In genomic region chr13:17855492-17856138, GRCm38 (mm10) we compare ENCODE assay signal across 9 mouse cellular contexts. TPM values are rescaled to one million over a fixed set of nuclear protein-coding genes. Genes with fewer than 3 reads are reported as not detected.
A peak's percentile ranks its signal among the peaks of the same experiment; 100 is the strongest.
DNase-seq lines count a peak whose midpoint lies in the region; ATAC-seq and TF ChIP-seq lines count a peak whose summit lies in the region.
"Had no signal": no experiment of that assay in that cellular context is flagged by ENCODE, and none has a peak within 500 bp of the region (broad histone marks: within the 10 kb centered on the region; RNA-seq: fewer than 3 reads in every experiment).

No protein-coding gene starts in this region.

- no peaks in the 10 kb centered on the region for H3K9me3 ChIP-seq in forebrain, embryonic 11.5 days (ENCODE audit: control insufficient read depth, low read length)
- H3K9me3 ChIP-seq in forebrain, embryonic 10.5 days: no peaks in the 10 kb centered on the region
- H3K9me3 ChIP-seq in hindbrain, postnatal 0 days (ENCODE audit: low read length): no peaks in the 10 kb centered on the region

- no peak overlapping the region for H3K9ac ChIP-seq in forebrain, embryonic 11.5 days (ENCODE audit: low read length)
- H3K9ac ChIP-seq in hindbrain, postnatal 0 days (replicated peaks; ENCODE audit: low read length): no peak overlapping the region

- peak overlapping the region; percentile 24; the same call in 1 of the 2 replicates for H3K4me2 ChIP-seq in forebrain, embryonic 11.5 days (ENCODE audit: low read depth, low read length, severe bottlenecking)
- H3K4me2 ChIP-seq in hindbrain, postnatal 0 days (ENCODE audit: low read depth, low read length): peak overlapping the region; percentile 31

- H3K36me3 ChIP-seq in forebrain, embryonic 11.5 days (ENCODE audit: control insufficient read depth, insufficient read depth, low read length): no peaks in the 10 kb centered on the region
- H3K36me3 ChIP-seq in forebrain, embryonic 10.5 days (replicated peaks): no peaks in the 10 kb centered on the region
- H3K36me3 ChIP-seq in hindbrain, postnatal 0 days (ENCODE audit: insufficient read depth, low read length): no peaks in the 10 kb centered on the region

- no peak for DNase-seq in forebrain, embryonic 11.5 days (ENCODE audit: low spot score)
- DNase-seq in forebrain, embryonic 10.5 days (ENCODE audit: extremely low spot score, low spot score): no peak
- peak; percentile 42 for DNase-seq in embryo, embryonic 10 days (ENCODE audit: low spot score)
- peak; percentile 20 for DNase-seq in hindbrain, postnatal 0 days (ENCODE audit: low spot score)
- DNase-seq in neural tube, embryonic 10.5 days (ENCODE audit: extremely low spot score, low spot score): peak; percentile 37
- DNase-seq in cerebellum, postnatal 14 days: no peak
- DNase-seq in gastrocnemius, postnatal 25 days: no peak
- no peak for DNase-seq in lung, postnatal 25 days (ENCODE audit: low spot score)

- no peak for ATAC-seq in forebrain, embryonic 11.5 days (replicated peaks; ENCODE audit: low FRiP score)
- ATAC-seq in hindbrain, postnatal 0 days: peak; percentile 57; the same call in 1 of the 2 replicates
- ATAC-seq: inflammation-experienced regulatory T-cells, adult 6 months had no signal

- H3K4me3 ChIP-seq in forebrain, embryonic 11.5 days (ENCODE audit: low read depth, low read length): no peak overlapping the region
- H3K4me3 ChIP-seq in forebrain, embryonic 10.5 days: no peak overlapping the region
- H3K4me3 ChIP-seq in hindbrain, postnatal 0 days (ENCODE audit: low read length): no peak overlapping the region

- H3K27ac ChIP-seq in forebrain, embryonic 11.5 days (ENCODE audit: low read depth, low read length): no peak overlapping the region
- no peak overlapping the region for H3K27ac ChIP-seq in forebrain, embryonic 10.5 days
- no peak overlapping the region for H3K27ac ChIP-seq in hindbrain, postnatal 0 days

- no peak for TF ChIP-seq CTCF in hindbrain, postnatal 0 days (IDR thresholded peaks at IDR 0.05; ENCODE audit: low read depth)

- 9% methylated on average over 13 of the region's 13 CpGs for WGBS in forebrain, embryonic 11.5 days
- 6% methylated on average over 13 of the region's 13 CpGs for WGBS in forebrain, embryonic 10.5 days
- WGBS in hindbrain, postnatal 0 days: 11% methylated on average over 13 of the region's 13 CpGs

- no peaks in the 10 kb centered on the region for H3K27me3 ChIP-seq in forebrain, embryonic 11.5 days (ENCODE audit: control insufficient read depth, insufficient read depth, low read length)
- H3K27me3 ChIP-seq in forebrain, embryonic 10.5 days (ENCODE audit: poor library complexity, severe bottlenecking): no peaks in the 10 kb centered on the region
- no peaks in the 10 kb centered on the region for H3K27me3 ChIP-seq in hindbrain, postnatal 0 days (ENCODE audit: insufficient read depth, low read length)

- no peaks in the 10 kb centered on the region for H3K4me1 ChIP-seq in forebrain, embryonic 11.5 days (replicated peaks; ENCODE audit: control insufficient read depth, insufficient read depth, low read length)
- H3K4me1 ChIP-seq in forebrain, embryonic 10.5 days: peaks cover 6% of the 10 kb centered on the region
- H3K4me1 ChIP-seq in hindbrain, postnatal 0 days (ENCODE audit: insufficient read depth, low read length): 0 out of 2 replicates have a peak, but pooled peaks cover 3% of the 10 kb centered on the region

RNA-seq across cellular contexts. Expression of gene Cdk13, which starts 50.7 kb away (rescaled TPM):
- polyA plus RNA-seq in forebrain, embryonic 11.5 days (2014; fragmentation: Nextera tagmentation; extraction: Ambion mirVana): 19.0 and 20.6 TPM in 2 replicates
- polyA plus RNA-seq in forebrain, embryonic 10.5 days (2016; fragmentation: Nextera tagmentation; extraction: Ambion mirVana): 11.9 and 13.0 TPM in 2 replicates
- 105 and 108 TPM in 2 replicates for total RNA-seq in hindbrain, postnatal 0 days (2014; rRNA removed)
- 11.6 and 11.7 TPM in 2 replicates for polyA plus RNA-seq in hindbrain, postnatal 0 days (2015; fragmentation: Nextera tagmentation; extraction: Ambion mirVana)
- total RNA-seq in gastrocnemius, postnatal 25 days (2021): 10 to 100 TPM; 17.1 to 19.6 TPM

Comparison
In these comparisons a context has a peak if more than half of its experiments do, and no peak if none do; other contexts are left out.
1. DNase-seq: peak in embryo, embryonic 10 days (single experiment), hindbrain, postnatal 0 days (single experiment) and neural tube, embryonic 10.5 days (single experiment); none in forebrain, embryonic 11.5 days (single experiment), forebrain, embryonic 10.5 days (single experiment), cerebellum, postnatal 14 days (0 of 2), gastrocnemius, postnatal 25 days (single experiment) and lung, postnatal 25 days (single experiment).